Mouse (Mus musculus): ENCODE data around the gene Serpina3f. TPM values are rescaled to one million over a fixed set of nuclear protein-coding genes. Genes with fewer than 3 reads are reported as not detected.

Gene Serpina3f
- 0.09 and 0.13 TPM in 2 replicates for polyA plus RNA-seq (2014; fragmentation: Nextera tagmentation; extraction: Ambion mirVana)

DNA sequence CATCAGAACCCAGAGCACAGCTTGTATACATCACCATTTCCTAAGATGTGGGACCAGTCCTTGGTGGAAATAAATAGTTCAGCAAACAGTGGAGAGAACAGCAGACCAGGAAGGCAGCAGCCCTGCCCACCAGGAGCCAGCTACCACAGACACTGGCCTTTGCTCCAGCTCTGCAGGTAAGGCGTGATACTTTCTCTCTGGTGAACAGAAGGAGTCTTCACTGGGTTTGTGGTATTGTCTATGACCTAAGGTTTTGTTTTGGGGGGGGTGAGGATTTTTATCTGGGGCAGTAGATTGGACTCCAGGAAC, at the start of gene Serpina3f:
Gene Serpina3f, plus strand, starts transcription at position 100 of the 309 bp plus-strand sequence.
- Histone ChIP-seq H3K27ac (replicated peaks; ENCODE audit: low read depth, low read length) (no peak within 1 kb of the TSS), H3K27me3 (replicated peaks; ENCODE audit: control insufficient read depth, insufficient read depth, low read length) (no peaks in the 10 kb centered on the region), H3K9ac (ENCODE audit: low read depth, low read length) (no peak within 1 kb of the TSS), H3K4me2 (ENCODE audit: low read depth, low read length) (no peak within 1 kb of the TSS), H3K36me3 (ENCODE audit: control insufficient read depth, insufficient read depth, low read length) (no peaks in the 10 kb centered on the region), H3K4me1 (ENCODE audit: control insufficient read depth, insufficient read depth, low read length) (no peaks in the 10 kb centered on the region), H3K4me3 (ENCODE audit: low read depth, low read length) (no peak within 1 kb of the TSS), H3K9me3 (ENCODE audit: control insufficient read depth, low read length) (no peaks in the 10 kb centered on the region)
- 61% methylated on average over 1 of the region's 1 CpGs for WGBS
- ATAC-seq (ENCODE audit: low read depth) = no peak
- no peak for DNase-seq (ENCODE audit: low spot score)

DNA sequence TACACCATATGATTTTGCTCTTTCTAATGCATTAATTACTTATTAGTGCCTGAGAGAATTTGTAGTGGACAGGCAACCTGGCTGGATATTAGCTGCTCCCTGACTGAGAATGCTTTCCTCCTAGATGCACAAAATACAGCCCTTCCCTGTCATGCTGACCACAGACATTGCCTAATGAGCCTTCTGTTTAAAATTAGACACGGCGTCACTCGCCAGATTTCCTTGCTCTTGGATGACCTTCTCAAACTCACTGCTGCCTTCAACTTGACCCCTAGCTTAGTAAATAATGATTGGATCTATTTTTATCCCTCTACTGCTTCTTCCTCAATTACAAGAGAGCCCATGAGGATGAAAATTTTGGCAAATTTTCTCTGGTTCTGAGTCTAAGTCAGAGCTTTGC, 39.6 kb upstream of the Serpina3f start:
- no peaks in the 10 kb centered on the region for H3K27me3 ChIP-seq (replicated peaks; ENCODE audit: control insufficient read depth, insufficient read depth, low read length)
- no peak for ATAC-seq (ENCODE audit: low read depth)

GRCm38 (mm10) chr12:104175636-104176035, 38.7 kb upstream of the Serpina3f start:
- H3K27me3 ChIP-seq (replicated peaks; ENCODE audit: control insufficient read depth, insufficient read depth, low read length) = no peaks in the 10 kb centered on the region
- 74% methylated on average over 3 of the region's 3 CpGs for WGBS
- no peak for DNase-seq (ENCODE audit: low spot score)
- H3K4me3 ChIP-seq (ENCODE audit: low read depth, low read length) = no peak overlapping the region
- no peak overlapping the region for H3K4me2 ChIP-seq (ENCODE audit: low read depth, low read length)
- H3K9me3 ChIP-seq (ENCODE audit: control insufficient read depth, low read length) = no peaks in the 10 kb centered on the region
- H3K27ac ChIP-seq (replicated peaks; ENCODE audit: low read depth, low read length) = no peak overlapping the region
- H3K9ac ChIP-seq (ENCODE audit: low read depth, low read length) = no peak overlapping the region
- H3K4me1 ChIP-seq (ENCODE audit: control insufficient read depth, insufficient read depth, low read length) = no peaks in the 10 kb centered on the region
- no peak for ATAC-seq (ENCODE audit: low read depth)
- no peaks in the 10 kb centered on the region for H3K36me3 ChIP-seq (ENCODE audit: control insufficient read depth, insufficient read depth, low read length)

More for the DNA sequence above, 39.6 kb upstream of the Serpina3f start:
- DNase-seq (ENCODE audit: low spot score) = no peak
- no peaks in the 10 kb centered on the region for H3K36me3 ChIP-seq (ENCODE audit: control insufficient read depth, insufficient read depth, low read length)
- WGBS = 41% methylated on average over 3 of the region's 3 CpGs
- no peak overlapping the region for H3K4me2 ChIP-seq (ENCODE audit: low read depth, low read length)
- H3K4me3 ChIP-seq (ENCODE audit: low read depth, low read length) = no peak overlapping the region
- H3K27ac ChIP-seq (replicated peaks; ENCODE audit: low read depth, low read length) = no peak overlapping the region
- H3K9ac ChIP-seq (ENCODE audit: low read depth, low read length) = no peak overlapping the region
- H3K4me1 ChIP-seq (ENCODE audit: control insufficient read depth, insufficient read depth, low read length) = no peaks in the 10 kb centered on the region
- H3K9me3 ChIP-seq (ENCODE audit: control insufficient read depth, low read length) = no peaks in the 10 kb centered on the region

DNA sequence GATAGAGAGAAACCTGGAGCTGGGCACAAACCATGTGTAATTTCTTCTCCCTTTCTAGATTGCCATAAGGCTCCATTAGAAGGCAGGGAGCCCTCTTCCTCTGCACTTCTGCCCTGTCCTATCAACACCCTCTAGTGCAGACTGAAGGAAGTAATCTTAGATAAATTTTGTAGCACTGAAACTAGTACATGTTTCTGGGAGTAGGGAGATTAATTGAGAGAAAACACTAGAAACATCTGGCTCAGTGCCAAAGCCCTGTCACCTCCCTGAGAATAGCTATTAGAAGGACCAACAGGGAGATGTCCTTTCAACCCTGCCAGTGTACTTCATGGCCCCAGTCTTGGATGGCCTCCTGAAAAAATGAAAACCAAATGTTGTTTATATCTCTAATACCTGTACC, 35.8 kb upstream of the Serpina3f start:
- Histone ChIP-seq H3K4me1 (ENCODE audit: control insufficient read depth, insufficient read depth, low read length) (no peaks in the 10 kb centered on the region), H3K9me3 (ENCODE audit: control insufficient read depth, low read length) (no peaks in the 10 kb centered on the region), H3K27ac (replicated peaks; ENCODE audit: low read depth, low read length) (no peak overlapping the region), H3K36me3 (ENCODE audit: control insufficient read depth, insufficient read depth, low read length) (no peaks in the 10 kb centered on the region), H3K4me2 (ENCODE audit: low read depth, low read length) (no peak overlapping the region), H3K9ac (ENCODE audit: low read depth, low read length) (no peak overlapping the region), H3K4me3 (ENCODE audit: low read depth, low read length) (no peak overlapping the region), H3K27me3 (replicated peaks; ENCODE audit: control insufficient read depth, insufficient read depth, low read length) (no peaks in the 10 kb centered on the region)
- ATAC-seq (ENCODE audit: low read depth) (no peak), DNase-seq (ENCODE audit: low spot score) (no peak)

DNA sequence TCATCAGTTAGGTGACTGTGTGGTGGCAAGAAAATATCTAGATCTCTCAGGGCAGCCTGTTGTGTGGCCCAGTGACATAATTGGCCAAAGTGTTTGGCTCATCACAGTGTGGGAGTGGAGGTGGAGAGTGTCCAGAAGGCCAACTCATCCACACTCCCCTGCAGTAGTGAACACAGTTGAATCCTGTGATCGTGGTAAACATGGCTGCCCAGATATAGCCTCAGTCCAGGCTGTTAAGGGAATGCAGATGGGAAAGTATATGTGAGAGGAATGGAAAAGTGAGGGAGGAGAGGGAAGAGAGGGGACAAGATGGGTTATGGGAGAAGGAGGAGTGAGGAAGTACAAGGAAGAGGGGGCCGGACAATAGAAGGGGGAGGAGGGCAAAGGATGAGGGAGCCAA, 35.4 kb upstream of the Serpina3f start:
- 79% methylated on average over 2 of the region's 2 CpGs for WGBS
- Histone ChIP-seq H3K27ac (replicated peaks; ENCODE audit: low read depth, low read length) (no peak overlapping the region), H3K4me1 (ENCODE audit: control insufficient read depth, insufficient read depth, low read length) (no peaks in the 10 kb centered on the region), H3K36me3 (ENCODE audit: control insufficient read depth, insufficient read depth, low read length) (no peaks in the 10 kb centered on the region), H3K27me3 (replicated peaks; ENCODE audit: control insufficient read depth, insufficient read depth, low read length) (no peaks in the 10 kb centered on the region), H3K9ac (ENCODE audit: low read depth, low read length) (no peak overlapping the region), H3K4me3 (ENCODE audit: low read depth, low read length) (no peak overlapping the region), H3K4me2 (ENCODE audit: low read depth, low read length) (no peak overlapping the region), H3K9me3 (ENCODE audit: control insufficient read depth, low read length) (no peaks in the 10 kb centered on the region)
- DNase-seq (ENCODE audit: low spot score) (no peak), ATAC-seq (ENCODE audit: low read depth) (no peak)

DNA sequence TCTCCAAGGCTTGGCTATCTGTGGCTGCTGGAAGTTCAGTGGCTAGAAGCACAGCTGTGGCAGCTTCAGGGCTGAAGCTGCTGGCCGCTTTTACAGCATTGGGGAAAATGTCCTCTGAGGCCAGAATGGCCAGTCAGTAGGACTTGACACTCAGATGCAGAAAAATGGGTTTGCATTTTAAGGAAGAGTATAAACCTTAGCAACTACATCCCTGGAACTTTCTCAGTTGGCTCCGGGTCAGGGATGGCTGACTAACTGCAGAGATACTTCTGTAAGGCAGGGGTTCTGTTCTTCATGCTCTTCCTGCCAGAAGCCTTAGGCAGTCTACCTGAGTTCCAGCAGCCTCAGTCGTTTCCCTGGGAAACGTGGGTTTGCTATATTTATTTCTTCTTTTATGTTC, 29.3 kb upstream of the Serpina3f start:
- no peak for ATAC-seq (ENCODE audit: low read depth)
- Histone ChIP-seq H3K4me1 (ENCODE audit: control insufficient read depth, insufficient read depth, low read length) (no peaks in the 10 kb centered on the region), H3K9me3 (ENCODE audit: control insufficient read depth, low read length) (no peaks in the 10 kb centered on the region), H3K36me3 (ENCODE audit: control insufficient read depth, insufficient read depth, low read length) (no peaks in the 10 kb centered on the region), H3K9ac (ENCODE audit: low read depth, low read length) (no peak overlapping the region), H3K4me3 (ENCODE audit: low read depth, low read length) (no peak overlapping the region), H3K4me2 (ENCODE audit: low read depth, low read length) (no peak overlapping the region), H3K27ac (replicated peaks; ENCODE audit: low read depth, low read length) (no peak overlapping the region), H3K27me3 (replicated peaks; ENCODE audit: control insufficient read depth, insufficient read depth, low read length) (no peaks in the 10 kb centered on the region)
- no peak for DNase-seq (ENCODE audit: low spot score)
- WGBS = 63% methylated on average over 4 of the region's 4 CpGs

DNA sequence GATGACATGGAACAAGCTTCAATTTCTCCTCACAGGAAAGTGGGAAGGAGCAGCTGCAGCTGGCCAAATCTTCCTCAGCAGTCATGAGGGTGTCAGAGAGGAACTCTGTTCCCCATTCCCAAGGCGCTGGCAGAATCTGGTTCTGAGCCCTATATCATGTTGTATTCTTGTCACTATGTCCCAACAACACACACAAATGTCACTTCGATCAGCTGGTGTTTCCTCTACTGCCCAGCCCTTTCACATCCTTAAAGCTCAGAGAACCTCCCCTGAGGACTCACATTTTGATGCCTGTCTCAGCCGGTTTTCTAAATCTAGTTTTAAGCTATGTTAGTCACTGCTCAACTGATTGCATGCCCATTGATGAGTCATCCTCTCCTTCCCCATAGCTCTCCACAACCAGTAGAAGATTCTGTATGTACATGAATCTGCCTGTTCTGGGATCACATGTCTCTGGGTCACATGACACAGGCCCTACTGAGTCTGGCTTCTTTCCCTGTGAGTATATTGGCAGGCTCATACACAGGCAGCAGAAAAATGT, 28.2 kb upstream of the Serpina3f start:
- Histone ChIP-seq H3K27ac (replicated peaks; ENCODE audit: low read depth, low read length) (no peak overlapping the region), H3K36me3 (ENCODE audit: control insufficient read depth, insufficient read depth, low read length) (no peaks in the 10 kb centered on the region), H3K4me2 (ENCODE audit: low read depth, low read length) (no peak overlapping the region), H3K4me3 (ENCODE audit: low read depth, low read length) (no peak overlapping the region), H3K9ac (ENCODE audit: low read depth, low read length) (no peak overlapping the region), H3K27me3 (replicated peaks; ENCODE audit: control insufficient read depth, insufficient read depth, low read length) (no peaks in the 10 kb centered on the region), H3K9me3 (ENCODE audit: control insufficient read depth, low read length) (no peaks in the 10 kb centered on the region), H3K4me1 (ENCODE audit: control insufficient read depth, insufficient read depth, low read length) (no peaks in the 10 kb centered on the region)
- ATAC-seq (ENCODE audit: low read depth) = no peak
- DNase-seq (ENCODE audit: low spot score) = peak; percentile 4
- WGBS = 86% methylated on average over 3 of the region's 3 CpGs

- Histone ChIP-seq H3K4me1 (ENCODE audit: control insufficient read depth, insufficient read depth, low read length) (no peaks in the 10 kb centered on the region), H3K36me3 (ENCODE audit: control insufficient read depth, insufficient read depth, low read length) (no peaks in the 10 kb centered on the region), H3K27me3 (replicated peaks; ENCODE audit: control insufficient read depth, insufficient read depth, low read length) (no peaks in the 10 kb centered on the region), H3K27ac (replicated peaks; ENCODE audit: low read depth, low read length) (no peak overlapping the region), H3K4me2 (ENCODE audit: low read depth, low read length) (no peak overlapping the region), H3K9me3 (ENCODE audit: control insufficient read depth, low read length) (no peaks in the 10 kb centered on the region), H3K9ac (ENCODE audit: low read depth, low read length) (no peak overlapping the region), H3K4me3 (ENCODE audit: low read depth, low read length) (no peak overlapping the region)
- 69% methylated on average over 2 of the region's 2 CpGs for WGBS
- no peak for DNase-seq (ENCODE audit: low spot score)
- ATAC-seq (ENCODE audit: low read depth) = no peak
Observed at GRCm38 (mm10) chr12:104189246-104189645, 25.1 kb upstream of the Serpina3f start.

DNA sequence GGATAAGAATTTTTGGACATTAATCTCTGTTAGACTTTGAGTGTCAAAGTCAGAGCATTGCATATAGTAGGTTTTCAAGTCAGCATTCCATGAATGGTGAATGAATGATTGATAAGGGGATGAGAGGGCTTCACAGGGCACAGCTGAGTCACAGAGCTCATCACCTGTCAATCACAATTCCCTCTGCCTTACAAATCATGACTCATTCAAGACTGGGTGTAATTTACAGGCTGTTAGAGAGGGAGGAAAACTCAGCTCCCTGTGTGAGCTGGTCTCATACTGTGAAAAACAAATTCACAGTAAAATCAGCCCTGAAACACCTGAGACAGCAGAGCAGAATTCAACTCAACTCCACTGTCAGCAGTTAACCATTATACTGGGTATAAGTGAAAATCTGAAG, 23.5 kb upstream of the Serpina3f start:
- H3K9ac ChIP-seq (ENCODE audit: low read depth, low read length) = no peak overlapping the region
- DNase-seq (ENCODE audit: low spot score) (no peak), ATAC-seq (ENCODE audit: low read depth) (no peak)
- no peak overlapping the region for H3K4me2 ChIP-seq (ENCODE audit: low read depth, low read length)
- H3K36me3 ChIP-seq (ENCODE audit: control insufficient read depth, insufficient read depth, low read length) = no peaks in the 10 kb centered on the region
- H3K27ac ChIP-seq (replicated peaks; ENCODE audit: low read depth, low read length) = no peak overlapping the region
- no peaks in the 10 kb centered on the region for H3K27me3 ChIP-seq (replicated peaks; ENCODE audit: control insufficient read depth, insufficient read depth, low read length)
- no peak overlapping the region for H3K4me3 ChIP-seq (ENCODE audit: low read depth, low read length)
- no peaks in the 10 kb centered on the region for H3K9me3 ChIP-seq (ENCODE audit: control insufficient read depth, low read length)
- H3K4me1 ChIP-seq (ENCODE audit: control insufficient read depth, insufficient read depth, low read length) = no peaks in the 10 kb centered on the region

Data from embryonic facial prominence, embryonic 14.5 days (tissue).